Mouse (Mus musculus) gastrocnemius, adult 8-10 months (tissue): ENCODE results near the gene Pttg1ip. TPM values are rescaled to one million over a fixed set of nuclear protein-coding genes. Genes with fewer than 3 reads are reported as not detected.
A peak's percentile ranks its signal among the peaks of the same experiment; 100 is the strongest.

Experiments
- DNase-seq, 2 experiments: peaks; one replicate each; pipeline ENCODE4 v3.0.0; 2022; ENCODE audit warnings: low spot score in 2 of 2
- microRNA-seq: library from miRNA; unstranded; fragments of <30 nt; microRNA quantifications from one replicate; pipeline ENCODE4 v1.2.0, GENCODE M21; 2022
- total RNA-seq, 4 experiments: library from RNA; stranded (reverse); gene quantifications; 2 replicates each; pipeline ENCODE4 v1.2.4; 2022

Gene Pttg1ip
- total RNA-seq, 4 experiments from 2014 or later, result 15.4 to 30.1 (median 25.8) TPM

- no peak for DNase-seq
Observed at GRCm38 (mm10) chr10:77636234-77636922, 54.9 kb downstream of the Pttg1ip start.

DNA sequence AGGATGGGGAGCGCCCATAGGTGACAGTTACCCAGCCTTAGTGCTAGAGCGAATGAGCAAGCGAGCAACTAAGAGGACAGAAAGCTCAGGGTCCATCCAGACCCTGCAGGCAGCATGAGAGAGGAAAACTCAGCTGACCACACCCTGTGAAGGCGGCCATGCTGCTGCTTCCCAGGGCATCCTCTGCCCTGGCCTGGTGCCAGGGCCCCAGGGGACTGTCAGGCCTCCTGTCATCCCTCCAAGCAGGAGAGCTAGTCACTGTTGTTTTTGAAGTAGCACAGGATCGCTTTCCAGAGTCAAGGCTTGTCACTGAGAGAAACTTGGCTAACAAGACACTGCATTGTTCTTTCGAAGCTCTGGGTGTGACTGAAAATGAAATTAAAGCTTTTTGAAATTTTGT is 57.4 kb downstream of the Pttg1ip start:
- DNase-seq, result no peak

GRCm38 (mm10) chr10:77643160-77643559 is 61.6 kb downstream of the Pttg1ip start:
- DNase-seq, result no peak

DNA sequence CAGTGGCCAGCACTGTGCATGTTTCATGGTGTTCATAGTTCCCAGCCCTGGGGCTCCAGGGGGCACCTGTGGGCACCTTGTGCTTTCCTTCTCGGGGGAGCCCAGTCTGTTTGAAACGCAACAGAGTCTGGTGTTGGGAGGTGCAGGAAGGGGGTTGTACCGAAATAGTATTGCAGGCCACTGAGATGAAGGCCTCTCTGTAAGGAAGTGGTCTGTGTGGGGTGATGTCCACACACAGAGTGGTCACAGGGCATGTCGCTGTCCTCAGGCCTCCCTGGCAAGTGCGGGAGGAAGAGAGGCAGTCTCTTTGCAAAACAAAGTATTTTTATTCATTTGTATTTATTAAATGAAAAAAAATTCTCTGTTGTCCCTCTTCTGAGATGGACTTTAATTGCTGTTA is 64.1 kb downstream of the Pttg1ip start:
- no peak for DNase-seq

- no peak for DNase-seq
Observed at GRCm38 (mm10) chr10:77647461-77647860, 65.9 kb downstream of the Pttg1ip start.

- no peak for DNase-seq
Observed at GRCm38 (mm10) chr10:77647901-77648300, 66.4 kb downstream of the Pttg1ip start.

Small RNA genes lying within 50 kb of the gene (microRNA-seq; reads per million reads assigned to microRNA genes)
- gene Mir1930, result 23.3 reads per million, percentile 23 among the genes with 10 or more reads in this experiment

Other genes with a start within 250 kb of the Pttg1ip start
- 1 to 10 TPM; 3.1 to 7.2 (median 6.2) TPM for gene Adarb1, start 163.4 kb upstream of the Pttg1ip start, total RNA-seq
- 1 to 10 TPM; 4.4 to 7.3 (median 5.9) TPM for gene Fam207a, start 65.9 kb upstream of the Pttg1ip start, total RNA-seq
- under 1 TPM; 0.48 to 0.99 (median 0.88) TPM for gene Itgb2, start 51.5 kb upstream of the Pttg1ip start, total RNA-seq
- gene Sumo3, start 24.4 kb downstream of the Pttg1ip start, total RNA-seq, result 10 to 100 TPM; 38.7 to 59.9 (median 41.6) TPM
- gene Gm49325, start 24.5 kb downstream of the Pttg1ip start, total RNA-seq, result 10 to 100 TPM in 2 of 4 experiments, 1 to 10 TPM in 2; 5.7 to 18.3 (median 11.6) TPM
- 100 to 1,000 TPM in 2 of 4 experiments, 10 to 100 TPM in 2; 81.6 to 141 (median 104) TPM for gene Ube2g2, start 40.6 kb downstream of the Pttg1ip start, total RNA-seq
- not detected for gene Tspear, start 104.8 kb downstream of the Pttg1ip start, total RNA-seq
- gene Gm19402, start 109.0 kb downstream of the Pttg1ip start, total RNA-seq, result not detected
- not detected for gene Gm9508, start 115.5 kb downstream of the Pttg1ip start, total RNA-seq
- gene Gm10272, start 124.9 kb downstream of the Pttg1ip start, total RNA-seq, result not detected
- not detected for gene Gm10024, start 129.7 kb downstream of the Pttg1ip start, total RNA-seq
- not detected for gene Gm10142, start 134.1 kb downstream of the Pttg1ip start, total RNA-seq
- gene Krtap12-1, start 138.9 kb downstream of the Pttg1ip start, total RNA-seq, result not detected
- gene Gm10100, start 144.8 kb downstream of the Pttg1ip start, total RNA-seq, result not detected
- gene Gm18596, start 160.9 kb downstream of the Pttg1ip start, total RNA-seq, result not detected
- not detected for gene Gm9736, start 169.6 kb downstream of the Pttg1ip start, total RNA-seq
- not detected for gene Gm3233, start 178.0 kb downstream of the Pttg1ip start, total RNA-seq
- not detected for gene Gm3238, start 189.6 kb downstream of the Pttg1ip start, total RNA-seq
- gene Gm7138, start 195.2 kb downstream of the Pttg1ip start, total RNA-seq, result not detected
- not detected for gene Gm3250, start 200.8 kb downstream of the Pttg1ip start, total RNA-seq
- gene Gm7137, start 206.5 kb downstream of the Pttg1ip start, total RNA-seq, result not detected
- not detected for gene Gm9639, start 213.4 kb downstream of the Pttg1ip start, total RNA-seq
- gene Gm19668, start 217.4 kb downstream of the Pttg1ip start, total RNA-seq, result not detected
- not detected for gene Gm9507, start 230.1 kb downstream of the Pttg1ip start, total RNA-seq
- gene Gm2696, start 233.0 kb downstream of the Pttg1ip start, total RNA-seq, result not detected
- not detected for gene Krtap10-4, start 245.4 kb downstream of the Pttg1ip start, total RNA-seq